Mouse (Mus musculus) liver, adult (tissue): Measurements from ENCODE around the gene Washc3.
A peak's percentile ranks its signal among the peaks of the same experiment; 100 is the strongest.

Source experiments
- GATA4 ChIP-seq: IDR thresholded peaks from 2 replicates; pipeline ENCODE4 v1.6.1; 2014; ENCODE audit warnings: mild to moderate bottlenecking, low read length; ENCODE audit not compliant: insufficient replicate concordance

Washc3 gene

DNA sequence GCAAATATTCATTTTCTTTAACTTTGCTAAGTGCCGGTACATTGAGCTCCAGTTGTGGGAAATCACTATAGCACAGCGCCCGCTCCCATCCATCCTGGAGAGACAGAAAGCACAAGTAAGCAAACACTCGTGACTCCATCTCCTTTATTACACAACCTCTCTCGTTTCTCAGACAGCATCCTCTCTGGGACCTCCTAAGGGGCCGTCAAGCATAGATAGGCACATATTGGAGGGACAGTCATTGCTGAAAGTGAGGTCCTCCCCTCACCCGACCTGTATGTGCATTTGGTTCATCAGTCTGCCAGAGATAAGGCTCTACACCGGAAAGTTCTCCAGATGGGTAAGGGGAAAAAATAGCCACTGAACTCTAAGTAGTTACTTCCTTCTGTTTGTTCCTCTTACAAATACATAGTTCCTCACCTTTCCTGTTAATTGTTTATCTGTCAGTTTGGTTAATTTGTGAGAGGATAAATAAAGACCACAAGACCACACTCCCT lies 27.7 kb downstream of the Washc3 start:
- no peak for TF ChIP-seq GATA4

DNA sequence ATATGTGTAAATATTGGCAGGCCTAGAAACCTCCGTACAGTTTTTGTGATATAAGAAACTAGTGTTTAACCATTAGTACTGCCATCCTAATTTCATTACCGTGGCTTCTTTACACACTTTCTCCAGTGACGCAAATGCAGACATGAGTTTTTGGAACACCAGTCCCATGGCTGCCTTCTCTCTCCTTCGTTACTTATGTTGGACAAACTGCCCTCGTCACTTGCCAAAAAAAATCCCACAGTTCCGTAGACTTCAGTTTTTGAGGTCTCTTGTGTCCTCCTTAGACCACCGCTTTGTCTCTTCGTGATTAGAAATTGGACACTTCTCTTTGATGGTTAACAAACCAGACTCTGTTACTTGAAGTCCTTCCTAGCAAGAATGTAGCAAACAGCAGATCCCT lies 30.8 kb downstream of the Washc3 start:
- TF ChIP-seq GATA4 = no peak

DNA sequence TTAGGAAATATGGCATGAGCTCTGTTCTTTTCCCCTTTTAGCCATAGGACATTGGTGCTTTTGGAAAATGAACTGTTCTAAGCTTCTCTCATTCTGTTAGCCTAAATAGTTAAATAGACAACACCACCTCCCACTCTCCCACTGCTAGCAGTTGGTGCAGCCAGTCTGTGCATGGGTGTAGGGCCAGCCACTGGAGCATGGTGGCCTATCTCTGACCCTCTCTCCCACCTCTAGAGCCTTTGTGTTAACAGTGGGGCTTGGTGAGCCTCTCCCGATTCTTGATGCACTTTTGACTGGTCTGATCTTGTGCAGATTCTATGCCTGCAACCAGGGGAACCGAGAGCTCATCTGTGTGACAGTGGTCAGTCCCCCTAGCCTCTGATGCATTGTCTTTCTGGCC lies 31.9 kb downstream of the Washc3 start:
- TF ChIP-seq GATA4 = no peak

DNA sequence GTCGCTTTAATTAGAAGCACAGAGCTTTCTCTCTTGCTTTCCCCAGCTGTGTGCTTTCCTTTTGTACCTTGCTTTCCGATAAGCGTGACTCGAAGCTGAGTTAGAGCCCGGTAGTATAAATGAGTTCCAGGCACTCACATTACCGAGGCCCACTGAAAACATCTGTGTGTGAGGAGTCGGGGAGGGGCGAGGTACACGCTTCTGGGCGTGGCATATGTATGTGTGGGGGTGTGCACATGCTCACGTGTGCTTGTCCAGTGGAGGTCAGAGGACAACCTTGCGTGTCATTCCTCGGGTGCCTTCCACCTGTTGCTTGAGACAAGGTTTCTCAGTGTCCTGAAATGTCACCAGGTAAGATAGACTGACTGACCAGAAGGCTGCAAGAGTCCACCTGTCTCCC lies 43.8 kb downstream of the Washc3 start:
- no peak for TF ChIP-seq GATA4

DNA sequence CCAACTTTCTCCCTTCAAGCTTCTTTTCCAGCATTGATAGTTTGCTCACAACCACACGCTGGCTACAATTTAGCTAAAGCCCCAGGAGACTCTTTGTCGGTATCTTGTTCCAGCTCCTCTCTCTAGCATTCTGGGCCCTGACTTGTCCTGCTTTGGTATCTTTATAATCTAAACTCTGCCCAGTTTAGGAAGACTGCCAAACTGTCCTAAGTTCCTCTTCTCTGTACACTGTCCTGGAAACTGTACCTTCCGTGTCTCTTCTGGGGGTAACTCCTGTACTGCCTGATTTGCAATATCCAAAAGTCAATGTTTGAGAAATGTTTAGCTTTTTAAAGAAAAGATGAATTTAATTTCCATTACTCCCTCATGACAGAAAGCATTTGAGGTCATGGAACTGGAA lies 49.4 kb downstream of the Washc3 start:
- no peak for TF ChIP-seq GATA4

DNA sequence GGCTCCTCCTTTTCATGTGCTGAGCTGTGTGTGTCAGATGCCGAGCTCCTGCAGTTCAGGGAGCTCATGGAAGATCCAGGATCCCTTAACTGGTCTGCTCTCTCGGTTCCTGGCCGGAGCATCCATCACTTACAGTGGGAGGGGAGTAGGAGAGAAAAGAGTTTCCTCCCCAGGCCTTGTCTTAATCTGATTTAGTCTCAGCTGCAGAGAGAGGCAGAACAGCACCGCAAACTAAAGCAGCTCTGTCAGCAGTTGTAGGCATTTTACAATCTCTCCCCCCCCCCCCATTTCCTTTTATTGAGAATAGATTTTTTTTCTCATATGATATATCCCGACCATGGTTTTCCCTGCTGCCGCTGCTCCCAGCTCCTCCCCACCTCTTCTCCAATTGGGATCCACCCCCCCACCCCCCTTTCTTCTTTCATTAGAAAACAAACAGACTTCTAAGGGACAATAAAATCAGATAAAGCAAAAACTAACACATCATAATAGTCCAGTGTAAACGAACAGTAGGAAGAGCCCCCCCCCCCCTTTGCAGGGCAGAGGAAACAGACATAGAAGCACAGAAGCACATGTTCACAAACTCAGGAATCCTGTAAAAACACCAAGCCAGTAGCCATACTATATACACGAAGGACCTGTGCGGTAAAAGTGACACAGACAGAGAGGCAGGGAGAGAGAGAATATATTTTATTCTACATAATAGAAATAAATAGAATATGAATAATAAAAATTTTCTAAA lies 51.4 kb downstream of the Washc3 start:
- TF ChIP-seq GATA4 = peak; percentile 29; the same call in 1 of the 2 replicates

DNA sequence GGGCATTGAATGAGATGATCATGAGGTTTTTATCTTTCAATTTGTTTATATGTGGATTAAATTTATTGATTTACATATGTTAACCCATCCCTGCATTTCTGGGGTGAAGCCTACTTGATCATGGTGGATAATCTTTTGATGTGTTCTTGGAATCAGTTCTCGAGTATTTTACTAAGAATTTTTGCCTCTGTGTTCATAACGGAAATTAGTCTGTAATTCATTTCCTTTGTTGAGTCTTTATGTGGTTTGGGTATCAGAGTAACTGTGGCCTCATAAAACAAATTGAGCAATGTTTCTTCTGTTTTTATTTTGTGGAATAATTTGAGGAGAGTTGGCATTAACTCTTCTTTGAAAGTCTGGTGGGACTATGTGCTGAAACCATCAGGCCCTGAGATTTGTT lies 54.7 kb downstream of the Washc3 start:
- TF ChIP-seq GATA4 = no peak

DNA sequence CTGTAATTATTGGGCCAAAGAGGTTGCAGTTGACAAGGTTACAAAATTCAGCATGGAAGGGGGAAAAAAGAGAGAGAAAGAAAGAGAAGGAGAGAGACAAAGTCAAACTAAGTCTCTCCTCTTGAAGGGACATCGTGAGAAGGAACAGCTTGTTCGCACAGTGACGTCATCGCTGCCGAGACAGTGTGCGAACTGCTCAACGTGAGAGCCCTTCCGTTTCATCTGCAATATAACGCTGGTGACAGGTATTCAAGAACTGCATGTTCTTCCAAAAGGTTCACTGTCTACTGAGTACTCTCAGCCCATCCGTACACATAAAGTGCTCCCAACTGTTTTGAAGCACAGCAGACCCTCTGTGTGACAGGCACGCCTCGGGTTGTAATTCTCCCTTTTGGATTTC lies 59.4 kb downstream of the Washc3 start:
- no peak for TF ChIP-seq GATA4

DNA sequence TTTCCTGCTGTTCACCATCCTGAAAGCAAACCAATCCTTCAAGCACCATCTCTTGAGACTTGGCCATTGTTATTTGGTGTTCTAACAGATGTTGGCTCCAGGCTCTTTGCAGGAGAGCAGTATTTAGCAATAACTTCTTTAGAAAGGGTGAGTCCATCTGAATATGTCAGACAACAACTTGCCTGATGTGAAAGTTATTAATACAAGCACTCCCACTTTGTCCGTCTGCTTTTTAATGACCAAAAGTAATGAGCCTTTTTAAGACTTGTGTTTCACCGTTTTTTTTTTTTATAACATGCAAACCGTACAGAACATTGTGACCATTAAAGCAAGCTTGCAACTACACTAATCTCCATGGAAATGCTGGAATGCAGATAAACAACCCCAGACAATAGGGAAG lies 60.3 kb downstream of the Washc3 start:
- TF ChIP-seq GATA4 = no peak

DNA sequence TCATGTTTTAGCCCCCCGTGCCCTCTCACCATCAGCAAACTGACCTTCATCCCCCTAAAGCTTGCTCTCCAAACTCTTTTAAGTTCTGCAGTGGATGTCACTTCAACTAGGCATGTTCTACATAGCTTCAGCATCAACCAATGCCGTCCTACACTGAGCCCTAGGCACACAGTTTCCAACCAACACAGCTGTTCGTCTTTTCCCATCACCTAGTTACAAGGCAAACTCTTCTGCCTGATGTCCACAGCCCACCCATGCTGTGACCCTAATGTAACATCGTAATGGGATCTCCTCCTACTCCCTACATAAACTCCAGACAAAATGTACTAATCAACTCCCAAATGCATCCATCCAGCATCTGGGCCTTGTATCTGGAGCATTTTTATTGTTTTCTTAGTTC lies 62.5 kb downstream of the Washc3 start:
- no peak for TF ChIP-seq GATA4

DNA sequence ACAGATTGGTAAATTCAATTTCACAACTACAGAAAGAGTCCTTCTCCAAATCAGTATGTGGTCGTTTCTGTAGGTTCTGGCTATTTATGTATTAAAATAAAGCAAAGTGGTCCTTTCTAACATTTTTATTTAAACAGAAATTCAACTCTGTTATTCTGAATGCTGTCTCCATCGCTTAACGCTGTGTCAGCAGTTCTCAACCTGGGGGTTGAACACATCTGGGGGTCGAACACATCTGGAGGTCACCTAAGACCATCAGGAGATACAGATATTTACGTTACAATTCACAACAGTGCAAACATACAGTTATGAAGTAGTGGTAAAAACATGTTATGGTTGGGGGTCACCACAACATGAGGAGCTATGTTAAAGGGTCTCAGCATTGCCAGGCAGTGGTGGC lies 73.2 kb downstream of the Washc3 start:
- no peak for TF ChIP-seq GATA4

DNA sequence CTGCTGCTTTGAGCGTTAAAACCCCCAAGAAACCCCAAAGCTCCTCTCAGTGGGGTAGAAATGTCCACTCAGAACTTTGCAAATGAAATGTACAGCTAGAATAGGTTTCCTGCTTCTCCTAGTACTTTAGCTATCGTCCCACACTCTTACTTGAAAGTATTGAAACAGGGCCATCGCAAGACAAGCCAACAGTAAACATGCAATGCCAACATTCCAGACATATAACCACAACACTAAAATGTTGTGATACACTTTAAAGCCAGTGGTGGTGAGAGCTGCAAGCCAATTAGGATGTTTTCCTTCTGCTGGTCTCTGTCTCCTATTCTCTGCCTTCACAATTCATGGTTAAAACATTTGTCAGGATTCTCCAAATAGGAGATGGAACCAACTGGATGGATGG lies 80.8 kb downstream of the Washc3 start:
- TF ChIP-seq GATA4 = no peak

DNA sequence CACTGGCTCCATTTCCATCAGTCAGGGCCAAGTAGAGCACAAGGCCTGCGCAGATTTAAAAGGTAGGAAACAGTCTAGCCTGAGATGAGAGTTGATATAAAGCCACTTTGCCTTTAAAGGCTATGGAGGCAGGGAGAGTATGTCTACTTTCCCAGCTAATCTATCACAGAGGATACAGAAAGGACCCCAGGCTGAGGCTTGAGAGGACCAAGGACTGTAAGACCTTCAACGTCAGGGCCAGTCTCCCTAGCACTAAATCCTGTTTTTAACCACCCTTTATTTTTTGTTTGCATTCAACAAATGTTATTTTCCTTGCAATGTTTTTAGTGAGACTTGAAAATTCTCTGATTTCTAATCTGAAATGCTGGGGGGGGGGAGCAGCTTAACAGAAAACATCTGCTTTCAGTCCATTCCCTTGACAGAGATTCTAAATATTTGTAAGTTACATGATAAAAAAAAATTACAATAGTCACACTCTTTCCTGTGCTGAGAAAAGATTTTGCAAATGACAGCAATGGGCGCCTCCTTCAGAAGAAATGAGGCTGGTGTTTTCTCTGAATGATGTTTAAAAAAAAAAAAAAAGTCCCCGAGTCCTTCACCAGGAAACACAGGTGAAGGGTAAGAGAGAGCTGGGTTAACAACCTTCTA lies 83.6 kb downstream of the Washc3 start:
- no peak for TF ChIP-seq GATA4

DNA sequence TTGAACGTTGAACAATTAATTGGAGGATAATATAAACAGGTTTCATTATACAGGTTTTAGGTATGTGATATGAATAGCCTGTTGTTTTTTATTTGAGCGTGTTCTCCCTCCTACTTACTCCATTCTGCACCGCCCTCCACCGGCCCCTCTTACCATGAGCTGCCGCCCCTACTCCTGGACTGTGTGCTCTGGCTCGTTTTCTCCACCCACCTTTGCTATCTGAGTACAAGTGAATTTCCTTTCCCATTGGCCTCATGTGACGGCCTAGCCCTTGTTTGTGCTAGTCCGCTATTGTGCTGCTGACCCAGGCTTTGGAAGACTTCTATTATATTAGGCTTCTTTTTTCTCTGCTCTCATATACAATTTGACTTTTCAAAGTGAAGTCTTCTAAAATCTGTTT lies 86.4 kb downstream of the Washc3 start:
- TF ChIP-seq GATA4 = no peak

DNA sequence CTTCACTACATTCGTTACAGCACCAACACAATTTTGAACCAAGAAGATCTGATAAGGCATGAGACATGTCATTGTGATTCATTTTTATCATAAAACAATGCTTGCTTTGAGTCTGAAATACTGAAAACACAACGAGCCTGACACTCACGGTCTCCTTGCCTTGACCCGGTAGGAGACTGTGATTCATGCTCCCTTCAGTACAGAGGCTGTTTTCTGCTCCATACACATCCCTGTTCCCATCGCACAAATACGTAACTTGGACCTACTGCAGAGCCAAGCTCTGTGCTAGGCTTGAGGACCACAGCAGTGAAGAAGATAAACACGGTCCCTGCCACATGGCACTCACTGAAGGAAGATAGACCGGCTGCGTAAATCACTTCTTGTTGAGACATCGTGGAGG lies 87.2 kb downstream of the Washc3 start:
- TF ChIP-seq GATA4 = no peak

DNA sequence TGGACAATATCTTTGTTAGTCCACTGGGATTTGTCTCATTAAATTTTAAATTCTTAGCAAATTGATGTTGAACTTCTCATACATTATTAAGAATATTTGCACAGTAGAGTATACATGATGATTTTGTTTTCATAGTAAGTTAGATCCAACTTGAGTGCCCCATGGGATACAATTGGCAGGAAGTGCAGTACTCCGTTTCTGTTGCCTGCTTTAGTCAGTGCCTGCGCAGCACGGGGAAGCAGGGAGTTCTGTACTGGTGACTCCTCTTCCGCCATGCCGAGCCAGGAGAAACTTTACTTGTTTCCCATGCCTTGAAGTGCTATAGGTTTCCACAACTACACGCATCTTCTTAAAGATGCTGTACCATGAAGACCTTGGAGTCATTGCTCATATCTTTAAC lies 94.2 kb downstream of the Washc3 start:
- TF ChIP-seq GATA4 = no peak
